Mouse (Mus musculus) gastrocnemius, postnatal 4 days (tissue): Measurements from ENCODE around the gene Akr1b10. TPM values are rescaled to one million over a fixed set of nuclear protein-coding genes. Genes with fewer than 3 reads are reported as not detected.
"Not testable (repeated sequence)": the region's sequence is repeated elsewhere in the genome, so short reads cannot be mapped to it uniquely, and the experiment has no call there.

Experiments used
- DNase-seq, 2 experiments: peaks; one replicate each; pipeline ENCODE4 v3.0.0; 2021 to 2022; ENCODE audit warnings: low spot score in 2 of 2, mixed read lengths in 2 of 2
- total RNA-seq, 2 experiments: library from RNA; stranded (reverse); gene quantifications; 2 replicates each; pipeline ENCODE4 v1.2.3; 2021

Gene Akr1b10
- total RNA-seq, 2 experiments from 2014 or later, result 34.9 to 36.5 TPM

GRCm38 (mm10) chr6:34370081-34370480 lies 13.9 kb upstream of the Akr1b10 start:
- no peak for DNase-seq

GRCm38 (mm10) chr6:34371700-34372351 lies 12.2 kb upstream of the Akr1b10 start:
- DNase-seq, result peak; percentile 54 to 75

GRCm38 (mm10) chr6:34373841-34374240 lies 10.2 kb upstream of the Akr1b10 start:
- no peak for DNase-seq

- DNase-seq, result not testable (repeated sequence)
These were observed 8.1 kb upstream of the Akr1b10 start for GRCm38 (mm10) chr6:34375888-34376287.

GRCm38 (mm10) chr6:34383401-34383800 lies 617 bp upstream of the Akr1b10 start:
- no peak for DNase-seq

GRCm38 (mm10) chr6:34384701-34385370 lies 818 bp downstream of the Akr1b10 start:
- peak; percentile 46 to 60 for DNase-seq

GRCm38 (mm10) chr6:34388420-34389156 lies 4.6 kb downstream of the Akr1b10 start:
- DNase-seq, result no peak

- DNase-seq, result no peak
These were observed 11.9 kb downstream of the Akr1b10 start for GRCm38 (mm10) chr6:34395897-34396296.

GRCm38 (mm10) chr6:34398431-34398830 lies 14.4 kb downstream of the Akr1b10 start:
- no peak for DNase-seq

- DNase-seq, result no peak
These were observed 15.7 kb downstream of the Akr1b10 start for GRCm38 (mm10) chr6:34399606-34400220.

- no peak for DNase-seq
These were observed 16.7 kb downstream of the Akr1b10 start for GRCm38 (mm10) chr6:34400696-34401095.

GRCm38 (mm10) chr6:34406746-34407145 lies 22.7 kb downstream of the Akr1b10 start:
- DNase-seq, result no peak

GRCm38 (mm10) chr6:34407403-34407802 lies 23.4 kb downstream of the Akr1b10 start:
- no peak for DNase-seq

GRCm38 (mm10) chr6:34412023-34412422 lies 28.0 kb downstream of the Akr1b10 start, which contains the start of gene Akr1b7:
Gene Akr1b7 (plus strand): TSS chr6:34412334.
- DNase-seq, result no peak

- no peak for DNase-seq
These were observed 28.7 kb downstream of the Akr1b10 start for GRCm38 (mm10) chr6:34412688-34413087.

- not testable (repeated sequence) for DNase-seq
These were observed 29.4 kb downstream of the Akr1b10 start for GRCm38 (mm10) chr6:34413386-34413785.

GRCm38 (mm10) chr6:34416521-34416920 lies 32.5 kb downstream of the Akr1b10 start:
- DNase-seq, result no peak

- DNase-seq, result no peak
These were observed 35.1 kb downstream of the Akr1b10 start for GRCm38 (mm10) chr6:34419071-34419470.

- DNase-seq, result no peak
These were observed 55.0 kb downstream of the Akr1b10 start for GRCm38 (mm10) chr6:34439006-34439405.

GRCm38 (mm10) chr6:34441556-34442257 lies 57.7 kb downstream of the Akr1b10 start:
- no peak for DNase-seq

GRCm38 (mm10) chr6:34443791-34444190 lies 59.8 kb downstream of the Akr1b10 start:
- no peak for DNase-seq
